Mouse (Mus musculus) stomach, postnatal 0 days (tissue): ENCODE measurements around the gene Nkx1-1. TPM values are rescaled to one million over a fixed set of nuclear protein-coding genes. Genes with fewer than 3 reads are reported as not detected.

Experiments
- ATAC-seq: fragments of 200-750 bp; cut with Nextera tagmentation; 2 replicates; pipeline ENCODE4 v1.8.0; 2017; ENCODE audit not compliant: low FRiP score, low TSS enrichment
- DNase-seq: peaks from one replicate; pipeline ENCODE4 v3.0.0-alpha.2; 2016; ENCODE audit warnings: low spot score
- H3K27ac ChIP-seq: fragments of 300-500 bp; sonication (generic); replicated peaks from 2 replicates; pipeline ENCODE4 v1.5.1; 2014; ENCODE audit warnings: mild to moderate bottlenecking, control low read depth
- H3K27me3 ChIP-seq: fragments of 300-500 bp; sonication (generic); 2 replicates; pipeline ENCODE4 v1.6.1; 2014; ENCODE audit warnings: low read length; ENCODE audit not compliant: control insufficient read depth, insufficient read depth
- H3K36me3 ChIP-seq: fragments of 300-500 bp; sonication (generic); 2 replicates; pipeline ENCODE4 v1.6.1; 2014; ENCODE audit warnings: low read length, mixed read lengths; ENCODE audit not compliant: control insufficient read depth, insufficient read depth
- H3K4me1 ChIP-seq: fragments of 300-500 bp; sonication (generic); replicated peaks from 2 replicates; pipeline ENCODE4 v1.6.1; 2014; ENCODE audit warnings: antibody characterized with exemption; ENCODE audit not compliant: control insufficient read depth, insufficient read depth
- H3K4me2 ChIP-seq: fragments of 300-500 bp; sonication (generic); replicated peaks from 2 replicates; pipeline ENCODE4 v1.6.1; 2014; ENCODE audit warnings: low read depth, mild to moderate bottlenecking, control low read depth, moderate library complexity
- H3K4me3 ChIP-seq: fragments of 300-500 bp; sonication (generic); 2 replicates; pipeline ENCODE4 v1.5.1; 2014; ENCODE audit warnings: low read depth, low read length, control low read depth
- H3K9ac ChIP-seq: fragments of 300-500 bp; sonication (generic); 2 replicates; pipeline ENCODE4 v1.6.1; 2014; ENCODE audit warnings: mild to moderate bottlenecking, low read length, control low read depth, mixed read lengths
- H3K9me3 ChIP-seq: fragments of 300-500 bp; sonication (generic); 2 replicates; pipeline ENCODE4 v1.6.1; 2016; ENCODE audit warnings: low read length; ENCODE audit not compliant: control insufficient read depth
- CTCF ChIP-seq: IDR thresholded peaks from 2 replicates; pipeline ENCODE4 v1.5.1; 2016; ENCODE audit warnings: antibody characterized with exemption, low read depth, mild to moderate bottlenecking, moderate library complexity
- EP300 ChIP-seq: optimal IDR thresholded peaks from 2 replicates; pipeline ENCODE3; 2016; ENCODE audit warnings: antibody characterized with exemption
- WGBS: fragments of 180-500 bp; shearing (Covaris S2); extraction: QIAGEN DNeasy Blood & Tissue Kit; methylation state at CpG from one replicate; pipeline ENCODE4 v1.1.7; 2014; 5-methylcytosine and 5-hydroxymethylcytosine counted together
- polyA plus RNA-seq: library from polyadenylated mRNA; unstranded; fragments of >200 nt; fragmentation: Nextera tagmentation; extraction: Ambion mirVana; gene quantifications from 2 replicates; pipeline ENCODE4 v1.2.1, GENCODE M21; 2015

Gene Nkx1-1
- polyA plus RNA-seq, 1 experiment from 2014 or later, result not detected

GRCm38 (mm10) chr5:33459111-33459510 is 25.3 kb upstream of the Nkx1-1 start:
- TF ChIP-seq CTCF, result no peak
- TF ChIP-seq EP300, result no peak
- 49% methylated on average over 2 of the region's 2 CpGs for WGBS
- no peak for ATAC-seq
- Histone ChIP-seq H3K4me3 (no peak overlapping the region), H3K36me3 (no peaks in the 10 kb centered on the region), H3K9me3 (no peaks in the 10 kb centered on the region), H3K27me3 (no peaks in the 10 kb centered on the region), H3K4me1 (no peaks in the 10 kb centered on the region), H3K9ac (no peak overlapping the region), H3K4me2 (no peak overlapping the region), H3K27ac (no peak overlapping the region)
- DNase-seq, result no peak

- Histone ChIP-seq H3K27ac (no peak overlapping the region), H3K36me3 (no peaks in the 10 kb centered on the region), H3K4me1 (no peaks in the 10 kb centered on the region), H3K4me3 (no peak overlapping the region), H3K9me3 (no peaks in the 10 kb centered on the region), H3K27me3 (no peaks in the 10 kb centered on the region), H3K9ac (no peak overlapping the region), H3K4me2 (no peak overlapping the region)
- 54% methylated on average over 3 of the region's 3 CpGs for WGBS
- no peak for ATAC-seq
- DNase-seq, result no peak
- TF ChIP-seq CTCF, result no peak
Measured at GRCm38 (mm10) chr5:33458132-33458622, 24.4 kb upstream of the Nkx1-1 start.

GRCm38 (mm10) chr5:33455737-33456136 is 22.0 kb upstream of the Nkx1-1 start:
- no peaks in the 10 kb centered on the region for H3K27me3 ChIP-seq
- H3K4me2 ChIP-seq, result no peak overlapping the region
- H3K4me3 ChIP-seq, result no peak overlapping the region
- H3K9me3 ChIP-seq, result no peaks in the 10 kb centered on the region
- H3K9ac ChIP-seq, result no peak overlapping the region
- ATAC-seq (no peak), DNase-seq (no peak)
- H3K36me3 ChIP-seq, result no peaks in the 10 kb centered on the region
- WGBS, result 47% methylated on average over 8 of the region's 8 CpGs
- TF ChIP-seq CTCF (no peak), EP300 (no peak)
- no peak overlapping the region for H3K27ac ChIP-seq
- no peaks in the 10 kb centered on the region for H3K4me1 ChIP-seq

- Histone ChIP-seq H3K4me3 (no peak overlapping the region), H3K9me3 (no peaks in the 10 kb centered on the region), H3K4me2 (no peak overlapping the region), H3K4me1 (no peaks in the 10 kb centered on the region), H3K9ac (no peak overlapping the region), H3K36me3 (no peaks in the 10 kb centered on the region), H3K27ac (no peak overlapping the region), H3K27me3 (peaks cover 4% of the 10 kb centered on the region; the same call in 1 of the 2 replicates)
- 57% methylated on average over 9 of the region's 9 CpGs for WGBS
- TF ChIP-seq EP300, result no peak
- TF ChIP-seq CTCF, result no peak
- DNase-seq (no peak), ATAC-seq (no peak)
Measured at GRCm38 (mm10) chr5:33443794-33444193, 10.0 kb upstream of the Nkx1-1 start.

GRCm38 (mm10) chr5:33442927-33443710 is 9.3 kb upstream of the Nkx1-1 start:
- Histone ChIP-seq H3K4me3 (peak overlapping the region; percentile 22), H3K27me3 (peaks cover 4% of the 10 kb centered on the region; the same call in 1 of the 2 replicates), H3K27ac (no peak overlapping the region), H3K36me3 (no peaks in the 10 kb centered on the region), H3K4me2 (peak overlapping the region; percentile 47; the same call in 1 of the 2 replicates), H3K9me3 (no peaks in the 10 kb centered on the region), H3K9ac (no peak overlapping the region), H3K4me1 (no peaks in the 10 kb centered on the region)
- no peak for ATAC-seq
- TF ChIP-seq CTCF, result peak; percentile 89
- no peak for TF ChIP-seq EP300
- 6% methylated on average over 55 of the region's 56 CpGs for WGBS
- peak; percentile 59 for DNase-seq

- no peak for TF ChIP-seq EP300
- TF ChIP-seq CTCF, result peak; percentile 28; the same call in 1 of the 2 replicates
- H3K27ac ChIP-seq, result no peak overlapping the region
- DNase-seq (peak; percentile 96), ATAC-seq (peak; percentile 96)
- no peaks in the 10 kb centered on the region for H3K36me3 ChIP-seq
- H3K9me3 ChIP-seq, result no peaks in the 10 kb centered on the region
- no peak overlapping the region for H3K9ac ChIP-seq
- H3K4me3 ChIP-seq, result no peak overlapping the region
- WGBS, result 1% methylated on average over 23 of the region's 23 CpGs
- peaks cover 28% of the 10 kb centered on the region for H3K27me3 ChIP-seq
- no peak overlapping the region for H3K4me2 ChIP-seq
- H3K4me1 ChIP-seq, result no peaks in the 10 kb centered on the region
Measured at GRCm38 (mm10) chr5:33438214-33438613, 4.4 kb upstream of the Nkx1-1 start.
